In genomic region chr12:113205251-113205942, GRCm38 (mm10) we compare ENCODE assay signal across 17 mouse cellular contexts. TPM values are rescaled to one million over a fixed set of nuclear protein-coding genes. Genes with fewer than 3 reads are reported as not detected.
A peak's percentile ranks its signal among the peaks of the same experiment; 100 is the strongest.
DNase-seq lines count a peak whose midpoint lies in the region; ATAC-seq and TF ChIP-seq lines count a peak whose summit lies in the region.
"Had no signal": no experiment of that assay in that cellular context is flagged by ENCODE, and none has a peak within 500 bp of the region (broad histone marks: within the 10 kb centered on the region; RNA-seq: fewer than 3 reads in every experiment).

No protein-coding gene starts in this region.

- no peak overlapping the region for H3K4me3 ChIP-seq in hindbrain, postnatal 0 days (ENCODE audit: low read length)
- H3K4me3 ChIP-seq in hindbrain, embryonic 13.5 days = no peak overlapping the region
- no peak overlapping the region for H3K4me3 ChIP-seq in midbrain, postnatal 0 days (ENCODE audit: low read depth, low read length)
- no peak overlapping the region for H3K4me3 ChIP-seq in midbrain, embryonic 16.5 days (ENCODE audit: low read depth, low read length)
- H3K4me3 ChIP-seq: heart, embryonic 15.5 days; hindbrain, embryonic 10.5 days; kidney, embryonic 15.5 days; liver, embryonic 13.5 days; myocyte; neural tube, embryonic 15.5 days had no signal

- WGBS in hindbrain, postnatal 0 days = 85% methylated on average over 7 of the region's 7 CpGs
- 90% methylated on average over 7 of the region's 7 CpGs for WGBS in hindbrain, embryonic 13.5 days
- 89% methylated on average over 7 of the region's 7 CpGs for WGBS in midbrain, postnatal 0 days
- 93% methylated on average over 7 of the region's 7 CpGs for WGBS in midbrain, embryonic 16.5 days

- peak; percentile 43 for TF ChIP-seq CTCF in hindbrain, postnatal 0 days (IDR thresholded peaks at IDR 0.05; ENCODE audit: low read depth)
- TF ChIP-seq CTCF in midbrain, postnatal 0 days (IDR thresholded peaks at IDR 0.05) = peak; percentile 58

- no peak overlapping the region for H3K4me2 ChIP-seq in hindbrain, postnatal 0 days (ENCODE audit: low read depth, low read length)
- no peak overlapping the region for H3K4me2 ChIP-seq in hindbrain, embryonic 13.5 days
- H3K4me2 ChIP-seq in midbrain, postnatal 0 days (ENCODE audit: low read depth, low read length, poor library complexity, severe bottlenecking) = no peak overlapping the region
- H3K4me2 ChIP-seq in midbrain, embryonic 16.5 days (ENCODE audit: low read length) = no peak overlapping the region
- H3K4me2 ChIP-seq: heart, embryonic 15.5 days; kidney, embryonic 15.5 days; liver, embryonic 13.5 days; neural tube, embryonic 15.5 days had no signal

- H3K27ac ChIP-seq in hindbrain, postnatal 0 days = no peak overlapping the region
- H3K27ac ChIP-seq in hindbrain, embryonic 13.5 days = no peak overlapping the region
- no peak overlapping the region for H3K27ac ChIP-seq in midbrain, postnatal 0 days (ENCODE audit: low read depth, low read length)
- no peak overlapping the region for H3K27ac ChIP-seq in midbrain, embryonic 16.5 days (ENCODE audit: low read length)
- H3K27ac ChIP-seq: heart, embryonic 15.5 days; hindbrain, embryonic 10.5 days; kidney, embryonic 15.5 days; liver, embryonic 13.5 days; neural tube, embryonic 15.5 days had no signal

- H3K36me3 ChIP-seq in hindbrain, postnatal 0 days (ENCODE audit: insufficient read depth, low read length) = no peaks in the 10 kb centered on the region
- no peaks in the 10 kb centered on the region for H3K36me3 ChIP-seq in hindbrain, embryonic 13.5 days
- H3K36me3 ChIP-seq in midbrain, postnatal 0 days (ENCODE audit: insufficient read depth, low read length) = no peaks in the 10 kb centered on the region
- no peaks in the 10 kb centered on the region for H3K36me3 ChIP-seq in midbrain, embryonic 16.5 days (ENCODE audit: control insufficient read depth, insufficient read depth, low read length)
- H3K36me3 ChIP-seq: heart, embryonic 15.5 days; hindbrain, embryonic 10.5 days; kidney, embryonic 15.5 days; liver, embryonic 13.5 days; neural tube, embryonic 15.5 days had no signal

- peaks cover 2% of the 10 kb centered on the region; the same call in 1 of the 2 replicates for H3K9me3 ChIP-seq in hindbrain, postnatal 0 days (ENCODE audit: low read length)
- H3K9me3 ChIP-seq in hindbrain, embryonic 13.5 days = no peaks in the 10 kb centered on the region
- no peaks in the 10 kb centered on the region for H3K9me3 ChIP-seq in midbrain, postnatal 0 days (ENCODE audit: low read length)
- no peaks in the 10 kb centered on the region for H3K9me3 ChIP-seq in midbrain, embryonic 16.5 days (replicated peaks; ENCODE audit: control insufficient read depth, low read length, poor library complexity, severe bottlenecking)
- H3K9me3 ChIP-seq: heart, embryonic 15.5 days; kidney, embryonic 15.5 days had no signal

- no peaks in the 10 kb centered on the region for H3K4me1 ChIP-seq in hindbrain, postnatal 0 days (ENCODE audit: insufficient read depth, low read length)
- no peaks in the 10 kb centered on the region for H3K4me1 ChIP-seq in hindbrain, embryonic 13.5 days (replicated peaks)
- no peaks in the 10 kb centered on the region for H3K4me1 ChIP-seq in midbrain, postnatal 0 days (ENCODE audit: insufficient read depth, low read length)
- no peaks in the 10 kb centered on the region for H3K4me1 ChIP-seq in midbrain, embryonic 16.5 days (ENCODE audit: control insufficient read depth, insufficient read depth, low read length)
- H3K4me1 ChIP-seq: heart, embryonic 15.5 days; hindbrain, embryonic 10.5 days; kidney, embryonic 15.5 days; liver, embryonic 13.5 days; neural tube, embryonic 15.5 days had no signal

- H3K9ac ChIP-seq in hindbrain, postnatal 0 days (replicated peaks; ENCODE audit: low read length) = no peak overlapping the region
- no peak overlapping the region for H3K9ac ChIP-seq in hindbrain, embryonic 13.5 days
- no peak overlapping the region for H3K9ac ChIP-seq in midbrain, postnatal 0 days (replicated peaks; ENCODE audit: low read length, poor library complexity, severe bottlenecking)
- no peak overlapping the region for H3K9ac ChIP-seq in midbrain, embryonic 16.5 days (ENCODE audit: low read depth, low read length)
- H3K9ac ChIP-seq: heart, embryonic 15.5 days; kidney, embryonic 15.5 days; liver, embryonic 13.5 days; neural tube, embryonic 15.5 days had no signal

- peak; percentile 29 for DNase-seq in hindbrain, postnatal 0 days (ENCODE audit: low spot score)
- DNase-seq in midbrain, postnatal 0 days (ENCODE audit: low spot score) = no peak
- DNase-seq in brain, adult 2 months (ENCODE audit: low read depth, low spot score) = peak; percentile 39
- DNase-seq in thymus, postnatal 10 days (ENCODE audit: low spot score in 2 of 2) = no peak
- DNase-seq: cerebellum, postnatal 10 days; liver, embryonic 13.5 days; thymus, adult 18-20 months had no signal

- ATAC-seq in hindbrain, postnatal 0 days = no peak
- no peak for ATAC-seq in hindbrain, embryonic 13.5 days (ENCODE audit: low FRiP score)
- ATAC-seq in midbrain, postnatal 0 days (ENCODE audit: low FRiP score) = no peak
- ATAC-seq in midbrain, embryonic 16.5 days = no peak
- ATAC-seq in CD4-positive, CD25-positive, alpha-beta regulatory T cell, adult 4 months = no peak
- ATAC-seq: inflammation-experienced regulatory T-cells, adult 6 months had no signal

- H3K27me3 ChIP-seq in hindbrain, postnatal 0 days (ENCODE audit: insufficient read depth, low read length) = no peaks in the 10 kb centered on the region
- H3K27me3 ChIP-seq in hindbrain, embryonic 13.5 days = no peaks in the 10 kb centered on the region
- H3K27me3 ChIP-seq in midbrain, postnatal 0 days (ENCODE audit: insufficient read depth, low read length) = no peaks in the 10 kb centered on the region
- no peaks in the 10 kb centered on the region for H3K27me3 ChIP-seq in midbrain, embryonic 16.5 days (ENCODE audit: control insufficient read depth, insufficient read depth, low read depth, low read length)
- H3K27me3 ChIP-seq: heart, embryonic 15.5 days; kidney, embryonic 15.5 days; liver, embryonic 13.5 days; neural tube, embryonic 15.5 days had no signal

RNA-seq across cellular contexts. Expression of gene Tmem121, which starts 19.7 kb away (rescaled TPM):
- total RNA-seq in hindbrain, postnatal 0 days (2014; rRNA removed) = 98.0 and 103 TPM in 2 replicates
- 54.8 and 55.3 TPM in 2 replicates for polyA plus RNA-seq in hindbrain, postnatal 0 days (2015; fragmentation: Nextera tagmentation; extraction: Ambion mirVana)
- polyA plus RNA-seq in hindbrain, embryonic 13.5 days (2015; fragmentation: Nextera tagmentation; extraction: Ambion mirVana) = 32.4 and 34.9 TPM in 2 replicates
- total RNA-seq in midbrain, postnatal 0 days (2014; rRNA removed) = 80.8 and 89.1 TPM in 2 replicates
- polyA plus RNA-seq in midbrain, postnatal 0 days (2015; fragmentation: Nextera tagmentation; extraction: Ambion mirVana) = 63.6 and 67.5 TPM in 2 replicates
- polyA plus RNA-seq in midbrain, embryonic 16.5 days (2015; fragmentation: Nextera tagmentation; extraction: Ambion mirVana) = 47.2 and 50.3 TPM in 2 replicates
- not detected for polyA plus RNA-seq in CD4-positive, CD25-positive, alpha-beta regulatory T cell, adult 4 months (2017; shearing (Covaris generic))
- total RNA-seq: granulocyte monocyte progenitor cell, adult 5-6 weeks had no signal

RNA-seq across cellular contexts. Expression of gene Tedc1, which starts 49.2 kb away (rescaled TPM):
- total RNA-seq in hindbrain, postnatal 0 days (2014; rRNA removed) = 13.8 and 16.6 TPM in 2 replicates
- 14.7 and 15.8 TPM in 2 replicates for polyA plus RNA-seq in hindbrain, postnatal 0 days (2015; fragmentation: Nextera tagmentation; extraction: Ambion mirVana)
- polyA plus RNA-seq in hindbrain, embryonic 13.5 days (2015; fragmentation: Nextera tagmentation; extraction: Ambion mirVana) = 19.9 and 20.7 TPM in 2 replicates
- 4.3 and 17.0 TPM in 2 replicates for total RNA-seq in midbrain, postnatal 0 days (2014; rRNA removed)
- polyA plus RNA-seq in midbrain, postnatal 0 days (2015; fragmentation: Nextera tagmentation; extraction: Ambion mirVana) = 8.8 and 8.9 TPM in 2 replicates
- 11.0 and 11.4 TPM in 2 replicates for polyA plus RNA-seq in midbrain, embryonic 16.5 days (2015; fragmentation: Nextera tagmentation; extraction: Ambion mirVana)
- 1 to 10 TPM; 1.5 to 3.3 TPM for polyA plus RNA-seq in CD4-positive, CD25-positive, alpha-beta regulatory T cell, adult 4 months (2017; shearing (Covaris generic))

RNA-seq across cellular contexts. Expression of gene Crip1, which starts 59.3 kb away (rescaled TPM):
- total RNA-seq in hindbrain, postnatal 0 days (2014; rRNA removed) = 4.6 and 15.4 TPM in 2 replicates
- polyA plus RNA-seq in hindbrain, postnatal 0 days (2015; fragmentation: Nextera tagmentation; extraction: Ambion mirVana) = 33.0 and 35.8 TPM in 2 replicates
- polyA plus RNA-seq in hindbrain, embryonic 13.5 days (2015; fragmentation: Nextera tagmentation; extraction: Ambion mirVana) = 47.1 and 48.0 TPM in 2 replicates
- 2.5 and 3.9 TPM in 2 replicates for total RNA-seq in midbrain, postnatal 0 days (2014; rRNA removed)
- 25.0 and 26.0 TPM in 2 replicates for polyA plus RNA-seq in midbrain, postnatal 0 days (2015; fragmentation: Nextera tagmentation; extraction: Ambion mirVana)
- 16.8 and 23.3 TPM in 2 replicates for polyA plus RNA-seq in midbrain, embryonic 16.5 days (2015; fragmentation: Nextera tagmentation; extraction: Ambion mirVana)
- polyA plus RNA-seq in CD4-positive, CD25-positive, alpha-beta regulatory T cell, adult 4 months (2017; shearing (Covaris generic)) = 1,000 to 10,000 TPM in 1 of 2 experiments, 100 to 1,000 TPM in 1; 784 to 1,045 TPM

Comparison
In these comparisons a context has a peak if more than half of its experiments do, and no peak if none do; other contexts are left out.
1. DNase-seq: peak in hindbrain, postnatal 0 days (single experiment) and brain, adult 2 months (single experiment); none in midbrain, postnatal 0 days (single experiment) and thymus, postnatal 10 days (0 of 2).
2. RNA of gene Tmem121, which starts 19.7 kb away (polyA plus RNA-seq): 63.6 to 67.5 TPM in midbrain, postnatal 0 days, 54.8 to 55.3 TPM in hindbrain, postnatal 0 days, 47.2 to 50.3 TPM in midbrain, embryonic 16.5 days and 32.4 to 34.9 TPM in hindbrain, embryonic 13.5 days; not detected in CD4-positive, CD25-positive, alpha-beta regulatory T cell, adult 4 months; every median in the first group is over 10 times any median in the second.
3. RNA of gene Crip1, which starts 59.3 kb away (polyA plus RNA-seq): 784 to 1,045 TPM in CD4-positive, CD25-positive, alpha-beta regulatory T cell, adult 4 months; 47.1 to 48.0 TPM in hindbrain, embryonic 13.5 days, 33.0 to 35.8 TPM in hindbrain, postnatal 0 days, 25.0 to 26.0 TPM in midbrain, postnatal 0 days and 16.8 to 23.3 TPM in midbrain, embryonic 16.5 days; every median in the first group is over 10 times any median in the second.